Mouse (Mus musculus) hindbrain, embryonic 14.5 days (tissue): ENCODE measurements around the gene Olfr455. TPM values are rescaled to one million over a fixed set of nuclear protein-coding genes. Genes with fewer than 3 reads are reported as not detected.

Source experiments
- ATAC-seq: fragments of 200-750 bp; cut with Nextera tagmentation; 2 replicates; pipeline ENCODE4 v1.8.0; 2017; ENCODE audit warnings: moderate number of reproducible peaks, mild to moderate bottlenecking, moderate TSS enrichment, moderate library complexity; ENCODE audit not compliant: low FRiP score
- DNase-seq: peaks from one replicate; pipeline ENCODE4 v3.0.0-alpha.2; 2015; ENCODE audit warnings: low spot score
- H3K27ac ChIP-seq: fragments of 300-500 bp; sonication (generic); 2 replicates; pipeline ENCODE4 v1.5.1; 2014; ENCODE audit warnings: mild to moderate bottlenecking, moderate library complexity
- H3K27me3 ChIP-seq: fragments of 300-500 bp; sonication (generic); 2 replicates; pipeline ENCODE4 v1.6.1; 2014; ENCODE audit warnings: mild to moderate bottlenecking, low read length, mixed read lengths; ENCODE audit not compliant: control insufficient read depth, insufficient read depth
- H3K36me3 ChIP-seq: fragments of 300-500 bp; sonication (generic); replicated peaks from 2 replicates; pipeline ENCODE4 v1.6.1; 2014; ENCODE audit not compliant: control insufficient read depth, insufficient read depth
- H3K4me1 ChIP-seq: fragments of 300-500 bp; sonication (generic); replicated peaks from 2 replicates; pipeline ENCODE4 v1.6.1; 2014; ENCODE audit warnings: antibody characterized with exemption, low read length, mixed read lengths; ENCODE audit not compliant: control insufficient read depth, insufficient read depth
- H3K4me2 ChIP-seq: fragments of 300-500 bp; sonication (generic); replicated peaks from 2 replicates; pipeline ENCODE4 v1.6.1; 2014; ENCODE audit warnings: mild to moderate bottlenecking, moderate library complexity
- H3K4me3 ChIP-seq: fragments of 300-500 bp; sonication (generic); replicated peaks from 2 replicates; pipeline ENCODE4 v1.5.1; 2014; ENCODE audit warnings: mild to moderate bottlenecking, low read length
- H3K9ac ChIP-seq: fragments of 300-500 bp; sonication (generic); 2 replicates; pipeline ENCODE4 v1.6.1; 2014
- H3K9me3 ChIP-seq: fragments of 300-500 bp; sonication (generic); 2 replicates; pipeline ENCODE4 v1.6.1; 2016; ENCODE audit warnings: low read length; ENCODE audit not compliant: control insufficient read depth
- WGBS: fragments of 180-500 bp; shearing (Covaris S2); extraction: QIAGEN DNeasy Blood & Tissue Kit; methylation state at CpG from one replicate; pipeline ENCODE4 v1.1.7; 2014; 5-methylcytosine and 5-hydroxymethylcytosine counted together
- polyA plus RNA-seq: library from polyadenylated mRNA; unstranded; fragments of >200 nt; fragmentation: Nextera tagmentation; extraction: Ambion mirVana; gene quantifications from 2 replicates; pipeline ENCODE4 v1.2.1, GENCODE M21; 2014

Olfr455 gene
- 0.08 TPM in 1 of 2 replicates, not detected in the other for polyA plus RNA-seq

DNA sequence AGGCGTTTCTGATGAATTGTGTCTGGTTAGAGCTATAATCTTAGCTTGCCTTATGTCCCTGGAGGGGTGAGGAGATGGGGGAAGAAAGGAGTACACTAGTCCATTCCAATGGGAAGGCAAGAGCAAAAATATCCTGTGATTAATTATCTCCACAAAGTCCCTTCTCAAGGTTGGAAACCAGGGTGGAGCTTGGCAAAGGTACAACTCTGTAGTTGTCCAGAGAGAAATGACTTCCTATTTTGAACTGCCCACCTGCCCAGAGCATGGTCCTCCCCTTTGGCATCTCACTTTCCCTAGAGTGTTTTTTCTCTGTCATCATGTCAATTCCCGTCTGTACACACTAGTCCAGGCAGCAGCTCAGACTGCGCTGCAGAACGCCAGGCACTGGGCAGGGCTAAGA is at the start of gene Olfr455:
Gene Olfr455 (minus strand): TSS at position 127 of the 400 bp plus-strand sequence.
- no peaks in the 10 kb centered on the region for H3K36me3 ChIP-seq
- H3K27me3 ChIP-seq: no peaks in the 10 kb centered on the region
- no peak within 1 kb of the TSS for H3K27ac ChIP-seq
- ATAC-seq: no peak
- no peak for DNase-seq
- no peaks in the 10 kb centered on the region for H3K9me3 ChIP-seq
- WGBS: 92% methylated on average over 4 of the region's 4 CpGs
- H3K4me3 ChIP-seq: no peak within 1 kb of the TSS
- H3K4me1 ChIP-seq: no peaks in the 10 kb centered on the region
- no peak within 1 kb of the TSS for H3K9ac ChIP-seq
- H3K4me2 ChIP-seq: no peak within 1 kb of the TSS

GRCm38 (mm10) chr6:42593138-42593882 is 45.9 kb upstream of the Olfr455 start:
- H3K9me3 ChIP-seq: no peaks in the 10 kb centered on the region
- no peak overlapping the region for H3K9ac ChIP-seq
- no peak overlapping the region for H3K4me3 ChIP-seq
- DNase-seq (no peak), ATAC-seq (no peak)
- WGBS: 64% methylated on average over 17 of the region's 17 CpGs
- H3K4me2 ChIP-seq: no peak overlapping the region
- H3K4me1 ChIP-seq: no peaks in the 10 kb centered on the region
- H3K27me3 ChIP-seq: no peaks in the 10 kb centered on the region
- H3K27ac ChIP-seq: no peak overlapping the region
- no peaks in the 10 kb centered on the region for H3K36me3 ChIP-seq

DNA sequence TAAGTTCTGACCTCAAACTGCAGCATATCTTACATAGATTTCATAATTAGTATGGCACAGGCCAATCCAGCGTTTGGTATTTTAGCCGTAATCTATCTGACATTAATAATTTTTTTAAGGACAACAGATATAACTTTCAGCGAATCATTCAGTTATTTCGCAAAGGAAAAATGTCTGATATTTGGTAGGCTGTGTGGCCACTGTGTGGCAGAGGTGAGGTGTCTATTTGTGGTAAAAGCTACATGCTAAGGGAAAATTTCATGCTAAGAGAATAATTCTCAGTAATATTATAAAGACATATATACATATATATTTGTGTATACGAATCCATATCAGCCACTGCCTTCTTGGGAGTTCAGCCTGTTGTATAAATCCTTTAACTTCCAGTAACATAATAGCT is 39.2 kb upstream of the Olfr455 start:
- H3K27ac ChIP-seq: no peak overlapping the region
- H3K36me3 ChIP-seq: no peaks in the 10 kb centered on the region
- 86% methylated on average over 5 of the region's 5 CpGs for WGBS
- H3K4me2 ChIP-seq: no peak overlapping the region
- DNase-seq (no peak), ATAC-seq (no peak)
- no peak overlapping the region for H3K4me3 ChIP-seq
- no peaks in the 10 kb centered on the region for H3K9me3 ChIP-seq
- no peaks in the 10 kb centered on the region for H3K27me3 ChIP-seq
- no peak overlapping the region for H3K9ac ChIP-seq
- no peaks in the 10 kb centered on the region for H3K4me1 ChIP-seq

DNA sequence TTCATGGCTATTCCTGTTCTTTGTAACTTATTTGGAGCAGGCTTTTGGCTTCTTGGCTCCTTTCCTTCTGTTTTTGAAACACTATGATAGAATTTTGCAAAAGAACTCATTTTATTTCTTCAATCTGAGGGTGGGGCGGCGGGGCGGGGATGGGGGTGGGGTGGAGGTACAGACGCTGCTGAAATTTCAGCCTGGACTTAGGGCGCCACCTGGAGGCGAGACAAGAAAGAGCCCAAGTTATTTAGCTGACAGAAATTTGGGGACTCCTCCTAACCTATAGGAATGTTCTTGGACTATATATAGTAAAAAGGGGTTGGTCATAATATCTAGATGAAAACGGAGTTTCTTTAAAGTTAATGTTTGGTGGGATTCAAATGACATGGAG is 36.1 kb upstream of the Olfr455 start:
- peak; percentile 74 for DNase-seq
- Histone ChIP-seq H3K4me1 (no peaks in the 10 kb centered on the region), H3K4me2 (no peak overlapping the region; the same call in 1 of the 2 replicates)

DNA sequence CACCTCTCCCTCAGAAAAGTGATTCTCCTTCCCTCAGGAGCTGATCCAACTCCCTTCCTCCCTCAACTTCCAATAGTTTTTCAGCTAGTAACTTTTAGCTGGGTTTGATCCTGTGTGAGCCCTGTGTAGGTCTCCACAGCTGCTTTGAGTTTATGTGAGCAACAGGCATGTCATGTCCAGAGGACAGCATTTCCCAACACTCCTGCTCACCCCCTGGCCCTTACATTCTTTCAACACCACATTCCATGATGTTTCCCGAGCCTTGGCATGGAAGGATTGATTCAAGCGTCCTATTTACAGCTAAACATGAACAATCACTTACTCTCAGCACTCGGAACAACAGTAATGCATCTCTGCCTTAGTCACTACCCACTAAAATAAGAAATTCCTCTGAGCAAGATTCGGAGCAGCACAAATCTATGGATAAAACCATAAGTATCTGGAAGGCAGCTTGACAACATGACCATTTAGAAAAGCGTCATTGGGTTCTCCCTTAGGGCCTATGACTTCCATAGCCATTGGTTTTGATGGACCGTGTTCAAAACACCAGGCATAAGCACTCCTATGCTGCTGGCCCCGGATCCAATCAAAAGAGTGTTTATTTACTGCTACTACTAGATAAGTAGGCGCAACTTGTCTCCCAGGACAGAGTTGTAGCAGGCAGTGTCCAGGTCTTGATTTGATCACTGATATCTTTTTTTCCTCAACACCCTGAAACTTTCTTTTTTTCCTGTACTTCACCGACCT is 35.5 kb upstream of the Olfr455 start:
- no peak overlapping the region for H3K9ac ChIP-seq
- no peak overlapping the region for H3K4me3 ChIP-seq
- H3K27me3 ChIP-seq: no peaks in the 10 kb centered on the region
- H3K27ac ChIP-seq: no peak overlapping the region
- H3K4me1 ChIP-seq: no peaks in the 10 kb centered on the region
- H3K9me3 ChIP-seq: no peaks in the 10 kb centered on the region
- no peaks in the 10 kb centered on the region for H3K36me3 ChIP-seq
- DNase-seq: no peak
- H3K4me2 ChIP-seq: no peak overlapping the region; the same call in 1 of the 2 replicates
- no peak for ATAC-seq
- WGBS: 71% methylated on average over 9 of the region's 9 CpGs

More for the DNA sequence above, 36.1 kb upstream of the Olfr455 start:
- Histone ChIP-seq H3K9ac (no peak overlapping the region), H3K4me3 (no peak overlapping the region), H3K36me3 (no peaks in the 10 kb centered on the region), H3K27ac (no peak overlapping the region), H3K9me3 (no peaks in the 10 kb centered on the region), H3K27me3 (no peaks in the 10 kb centered on the region)
- WGBS: under 1% methylated on average over 7 of the region's 7 CpGs
- no peak for ATAC-seq

GRCm38 (mm10) chr6:42578678-42579077 is 31.3 kb upstream of the Olfr455 start:
- DNase-seq: no peak
- Histone ChIP-seq H3K9ac (no peak overlapping the region), H3K4me1 (no peaks in the 10 kb centered on the region), H3K36me3 (no peaks in the 10 kb centered on the region), H3K9me3 (no peaks in the 10 kb centered on the region), H3K4me2 (no peak overlapping the region), H3K4me3 (no peak overlapping the region), H3K27me3 (no peaks in the 10 kb centered on the region), H3K27ac (no peak overlapping the region)
- no peak for ATAC-seq
- 88% methylated on average over 4 of the region's 4 CpGs for WGBS

- no peak overlapping the region for H3K9ac ChIP-seq
- no peak overlapping the region for H3K27ac ChIP-seq
- no peaks in the 10 kb centered on the region for H3K36me3 ChIP-seq
- WGBS: 94% methylated on average over 2 of the region's 2 CpGs
- H3K4me3 ChIP-seq: no peak overlapping the region
- H3K4me2 ChIP-seq: no peak overlapping the region
- H3K9me3 ChIP-seq: no peaks in the 10 kb centered on the region
- DNase-seq: no peak
- ATAC-seq: no peak
- H3K4me1 ChIP-seq: no peaks in the 10 kb centered on the region
- no peaks in the 10 kb centered on the region for H3K27me3 ChIP-seq
These were observed 30.0 kb upstream of the Olfr455 start for GRCm38 (mm10) chr6:42577433-42577832.

GRCm38 (mm10) chr6:42568205-42568604 is 20.8 kb upstream of the Olfr455 start:
- no peaks in the 10 kb centered on the region for H3K27me3 ChIP-seq
- H3K4me1 ChIP-seq: no peaks in the 10 kb centered on the region
- H3K4me2 ChIP-seq: no peak overlapping the region
- H3K27ac ChIP-seq: no peak overlapping the region
- no peaks in the 10 kb centered on the region for H3K36me3 ChIP-seq
- 88% methylated on average over 2 of the region's 2 CpGs for WGBS
- no peak overlapping the region for H3K9ac ChIP-seq
- no peak for DNase-seq
- H3K4me3 ChIP-seq: no peak overlapping the region
- ATAC-seq: no peak
- no peaks in the 10 kb centered on the region for H3K9me3 ChIP-seq

GRCm38 (mm10) chr6:42566076-42566598 is 18.8 kb upstream of the Olfr455 start:
- H3K4me2 ChIP-seq: no peak overlapping the region
- H3K27ac ChIP-seq: no peak overlapping the region
- no peak for ATAC-seq
- H3K4me1 ChIP-seq: no peaks in the 10 kb centered on the region
- no peaks in the 10 kb centered on the region for H3K36me3 ChIP-seq
- H3K27me3 ChIP-seq: no peaks in the 10 kb centered on the region
- H3K9me3 ChIP-seq: no peaks in the 10 kb centered on the region
- no peak overlapping the region for H3K4me3 ChIP-seq
- DNase-seq: no peak
- no peak overlapping the region for H3K9ac ChIP-seq
- whole genome bisulfite sequencing: 92% methylated on average over 2 of the region's 2 CpGs
